Mouse (Mus musculus): ENCODE measurements around the gene Itgb1bp1.

GRCm38 (mm10) chr12:21205799-21206198, 80.3 kb downstream of the Itgb1bp1 start:
- no peak for TF ChIP-seq CTCF (IDR thresholded peaks at IDR 0.05)
- TF ChIP-seq EP300 (IDR thresholded peaks at IDR 0.05) = no peak

Data from lung, postnatal 0 days (tissue).